Mouse (Mus musculus) neutrophil, adult 5-6 weeks (primary cell): ENCODE results near the gene Alpk1. TPM values are rescaled to one million over a fixed set of nuclear protein-coding genes. Genes with fewer than 3 reads are reported as not detected.

Experiments used
- ATAC-seq: fragments of 151-379, 151-347 bp; 2 replicates; pipeline ENCODE4 v1.8.0; 2017; ENCODE audit warnings: mild to moderate bottlenecking, moderate TSS enrichment; ENCODE audit not compliant: insufficient number of reproducible peaks, poor library complexity, low FRiP score, severe bottlenecking; ENCODE audit errors: extremely low read depth
- total RNA-seq: library from RNA; stranded (forward); fragments of 200-1000 nt; gene quantifications from 2 replicates; pipeline ENCODE4 v1.2.3, GENCODE M21; 2017

The Alpk1 gene
- total RNA-seq, 1 experiment from 2014 or later = 4.9 TPM

- ATAC-seq = no peak
Observed at GRCm38 (mm10) chr3:127706445-127707088, 73.8 kb downstream of the Alpk1 start.

- ATAC-seq = no peak
Observed at GRCm38 (mm10) chr3:127705515-127706444, 74.5 kb downstream of the Alpk1 start.

- no peak for ATAC-seq
Observed at GRCm38 (mm10) chr3:127705139-127705514, 75.2 kb downstream of the Alpk1 start.

GRCm38 (mm10) chr3:127701196-127701825, 79.0 kb downstream of the Alpk1 start:
- no peak for ATAC-seq

- no peak for ATAC-seq
Observed at GRCm38 (mm10) chr3:127698636-127699035, 81.7 kb downstream of the Alpk1 start.

- no peak for ATAC-seq
Observed at GRCm38 (mm10) chr3:127696541-127696940, 83.8 kb downstream of the Alpk1 start.

GRCm38 (mm10) chr3:127694802-127695771, 85.2 kb downstream of the Alpk1 start:
- no peak for ATAC-seq

GRCm38 (mm10) chr3:127691230-127691629, 89.1 kb downstream of the Alpk1 start:
- no peak for ATAC-seq

- ATAC-seq = no peak
Observed at GRCm38 (mm10) chr3:127679703-127680102, 100.6 kb downstream of the Alpk1 start.

GRCm38 (mm10) chr3:127661646-127662531, 118.4 kb downstream of the Alpk1 start:
- no peak for ATAC-seq

- no peak for ATAC-seq
Observed at GRCm38 (mm10) chr3:127660712-127661111, 119.6 kb downstream of the Alpk1 start.

GRCm38 (mm10) chr3:127651742-127652653, 128.3 kb downstream of the Alpk1 start:
- ATAC-seq = no peak

GRCm38 (mm10) chr3:127646156-127646825, 134.0 kb downstream of the Alpk1 start:
- no peak for ATAC-seq

- ATAC-seq = no peak
Observed at GRCm38 (mm10) chr3:127642211-127642610, 138.1 kb downstream of the Alpk1 start.

GRCm38 (mm10) chr3:127640762-127641700, 139.3 kb downstream of the Alpk1 start:
- no peak for ATAC-seq
